Mouse (Mus musculus) ES-Bruce4 (cell line): ENCODE data around the gene Dgkz. TPM values are rescaled to one million over a fixed set of nuclear protein-coding genes. Genes with fewer than 3 reads are reported as not detected.

Experiments used
- H3K27ac ChIP-seq: 2 replicates; pipeline ENCODE4 v1.5.1; 2012; ENCODE audit warnings: low read length, inconsistent platforms; ENCODE audit not compliant: insufficient read depth
- H3K27me3 ChIP-seq: 2 replicates; pipeline ENCODE4 v1.6.1; 2012; ENCODE audit warnings: mild to moderate bottlenecking, low read length, inconsistent platforms; ENCODE audit not compliant: control insufficient read depth, poor library complexity, insufficient read depth, severe bottlenecking
- H3K36me3 ChIP-seq: 2 replicates; pipeline ENCODE4 v1.6.1; 2012; ENCODE audit warnings: inconsistent platforms, mild to moderate bottlenecking, low read length, moderate library complexity; ENCODE audit not compliant: control insufficient read depth, poor library complexity, insufficient read depth, severe bottlenecking
- H3K4me1 ChIP-seq: one replicate; pipeline ENCODE4 v1.8.1; 2011; ENCODE audit warnings: low read length; ENCODE audit not compliant: control insufficient read depth, insufficient read depth
- H3K4me3 ChIP-seq: 2 replicates; pipeline ENCODE4 v1.5.1; 2011; ENCODE audit warnings: low read depth, mild to moderate bottlenecking, low read length
- H3K9ac ChIP-seq: 2 replicates; pipeline ENCODE4 v1.6.1; 2012; ENCODE audit warnings: low read depth, mild to moderate bottlenecking, inconsistent platforms; ENCODE audit not compliant: poor library complexity, severe bottlenecking
- H3K9me3 ChIP-seq: replicated peaks from 2 replicates; pipeline ENCODE4 v1.6.1; 2012; ENCODE audit warnings: mild to moderate bottlenecking, low read length, inconsistent platforms; ENCODE audit not compliant: control insufficient read depth, poor library complexity, insufficient read depth, severe bottlenecking
- CTCF ChIP-seq: IDR thresholded peaks from one replicate; pipeline ENCODE4 v1.8.1; 2011; ENCODE audit warnings: low read depth, low read length
- EP300 ChIP-seq: IDR thresholded peaks from 2 replicates; pipeline ENCODE4 v1.6.1; 2011; ENCODE audit warnings: low read depth, low read length; ENCODE audit not compliant: insufficient read depth
- POLR2A ChIP-seq: IDR thresholded peaks from one replicate; pipeline ENCODE4 v1.8.1; 2011; ENCODE audit warnings: low read length; ENCODE audit not compliant: insufficient read depth
- polyA plus RNA-seq: library from polyadenylated mRNA; stranded (reverse); fragments of >200 nt; gene quantifications from 2 replicates; pipeline ENCODE4 v1.2.4, GENCODE M21; 2011; ENCODE audit warnings: low read depth; ENCODE audit not compliant: missing spikeins, insufficient read depth, insufficient read length

The Dgkz gene
- polyA plus RNA-seq, 1 experiment: 28.1 TPM

- 0 out of 2 replicates have a peak, but pooled peaks cover 3% of the 10 kb centered on the region for H3K36me3 ChIP-seq
- H3K4me3 ChIP-seq: no peak overlapping the region
- no peaks in the 10 kb centered on the region for H3K27me3 ChIP-seq
- TF ChIP-seq POLR2A: no peak
- TF ChIP-seq EP300: no peak
- TF ChIP-seq CTCF: no peak
- H3K27ac ChIP-seq: no peak overlapping the region
- H3K4me1 ChIP-seq: peaks cover 3% of the 10 kb centered on the region
- H3K9me3 ChIP-seq: no peaks in the 10 kb centered on the region
- H3K9ac ChIP-seq: no peak overlapping the region
Measured at GRCm38 (mm10) chr2:91939303-91939935, 36.2 kb downstream of the Dgkz start.

GRCm38 (mm10) chr2:91936154-91936553 is 39.5 kb downstream of the Dgkz start:
- Histone ChIP-seq H3K27ac (no peak overlapping the region), H3K9ac (no peak overlapping the region), H3K36me3 (0 out of 2 replicates have a peak, but pooled peaks cover 3% of the 10 kb centered on the region), H3K9me3 (no peaks in the 10 kb centered on the region), H3K27me3 (no peaks in the 10 kb centered on the region), H3K4me1 (peaks cover 6% of the 10 kb centered on the region), H3K4me3 (no peak overlapping the region)
- TF ChIP-seq EP300: no peak
- TF ChIP-seq POLR2A: no peak
- no peak for TF ChIP-seq CTCF

GRCm38 (mm10) chr2:91934826-91935525 is 40.7 kb downstream of the Dgkz start:
- Histone ChIP-seq H3K9ac (no peak overlapping the region), H3K4me3 (no peak overlapping the region), H3K27ac (no peak overlapping the region), H3K4me1 (peaks cover 6% of the 10 kb centered on the region), H3K36me3 (0 out of 2 replicates have a peak, but pooled peaks cover 3% of the 10 kb centered on the region), H3K9me3 (no peaks in the 10 kb centered on the region), H3K27me3 (no peaks in the 10 kb centered on the region)
- TF ChIP-seq POLR2A (no peak), EP300 (no peak), CTCF (no peak)

- Histone ChIP-seq H3K4me1 (peaks cover 7% of the 10 kb centered on the region), H3K9ac (no peak overlapping the region), H3K27ac (no peak overlapping the region; the same call in 1 of the 2 replicates), H3K36me3 (0 out of 2 replicates have a peak, but pooled peaks cover 3% of the 10 kb centered on the region), H3K4me3 (no peak overlapping the region), H3K9me3 (no peaks in the 10 kb centered on the region), H3K27me3 (no peaks in the 10 kb centered on the region)
- no peak for TF ChIP-seq CTCF
- TF ChIP-seq EP300: no peak
- no peak for TF ChIP-seq POLR2A
Measured at GRCm38 (mm10) chr2:91934016-91934415, 41.6 kb downstream of the Dgkz start.

- Histone ChIP-seq H3K27ac (peak overlapping the region; percentile 59), H3K4me3 (0 out of 2 replicates have a peak overlapping the region, but pooled peaks have one; percentile 7), H3K36me3 (0 out of 2 replicates have a peak, but pooled peaks cover 3% of the 10 kb centered on the region), H3K9me3 (no peaks in the 10 kb centered on the region), H3K27me3 (no peaks in the 10 kb centered on the region), H3K9ac (no peak overlapping the region), H3K4me1 (peaks cover 10% of the 10 kb centered on the region)
- TF ChIP-seq EP300 (peak; percentile 39; the same call in 1 of the 2 replicates), CTCF (no peak), POLR2A (no peak)
Measured at GRCm38 (mm10) chr2:91933471-91933870, 42.2 kb downstream of the Dgkz start.
